Mouse (Mus musculus): Measurements from ENCODE around the gene Fat2. TPM values are rescaled to one million over a fixed set of nuclear protein-coding genes. Genes with fewer than 3 reads are reported as not detected.

Fat2 gene
- polyA plus RNA-seq, 1 experiment from 2014 or later: not detected

DNA sequence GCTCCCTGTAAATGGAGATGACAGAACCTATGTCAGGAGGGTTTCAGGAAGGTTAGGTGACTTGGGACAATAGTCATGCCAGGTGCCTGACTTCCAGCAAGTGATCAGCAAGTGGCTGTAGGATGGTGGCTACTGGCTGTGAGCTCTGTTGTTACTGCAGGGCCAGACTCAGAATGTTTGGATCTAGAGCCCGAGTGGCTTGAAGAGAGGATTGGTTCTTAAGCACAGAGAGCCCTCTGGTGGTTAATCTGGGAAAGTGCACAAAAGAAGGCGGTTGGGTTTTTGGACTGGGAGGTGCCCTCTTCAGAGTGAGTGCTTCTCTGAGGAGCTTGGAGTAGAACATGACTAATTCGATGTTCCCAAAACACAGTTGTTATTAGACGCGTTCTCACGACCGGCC lies 95.8 kb downstream of the Fat2 start:
- DNase-seq (peak; percentile 46), ATAC-seq (peak; percentile 50)
- TF ChIP-seq CTCF (IDR thresholded peaks at IDR 0.05; ENCODE audit: low read depth): peak; percentile 85
- TF ChIP-seq EP300 (IDR thresholded peaks at IDR 0.05; ENCODE audit: low read depth): no peak
- H3K4me2 ChIP-seq (ENCODE audit: low read depth, low read length): no peak overlapping the region
- no peaks in the 10 kb centered on the region for H3K36me3 ChIP-seq (replicated peaks; ENCODE audit: insufficient read depth, low read length)
- no peaks in the 10 kb centered on the region for H3K4me1 ChIP-seq (ENCODE audit: insufficient read depth)
- no peaks in the 10 kb centered on the region for H3K27me3 ChIP-seq (ENCODE audit: insufficient read depth, low read length)
- H3K4me3 ChIP-seq (ENCODE audit: low read depth, low read length): no peak overlapping the region
- no peak overlapping the region for H3K9ac ChIP-seq (replicated peaks)
- WGBS (ENCODE audit: insufficient replicate concordance): 58% methylated on average over 7 of the region's 7 CpGs
- H3K27ac ChIP-seq (ENCODE audit: low read depth): no peak overlapping the region
- H3K9me3 ChIP-seq (ENCODE audit: low read length): no peaks in the 10 kb centered on the region

GRCm38 (mm10) chr11:55239496-55239895 lies 96.9 kb downstream of the Fat2 start:
- 48% methylated on average over 3 of the region's 3 CpGs for WGBS (ENCODE audit: insufficient replicate concordance)
- no peaks in the 10 kb centered on the region for H3K9me3 ChIP-seq (ENCODE audit: low read length)
- H3K9ac ChIP-seq (replicated peaks): no peak overlapping the region
- peaks cover 3% of the 10 kb centered on the region for H3K36me3 ChIP-seq (replicated peaks; ENCODE audit: insufficient read depth, low read length)
- ATAC-seq (no peak), DNase-seq (no peak)
- no peak overlapping the region for H3K27ac ChIP-seq (ENCODE audit: low read depth)
- no peaks in the 10 kb centered on the region for H3K4me1 ChIP-seq (ENCODE audit: insufficient read depth)
- no peak overlapping the region for H3K4me2 ChIP-seq (ENCODE audit: low read depth, low read length)
- no peaks in the 10 kb centered on the region for H3K27me3 ChIP-seq (ENCODE audit: insufficient read depth, low read length)
- no peak overlapping the region for H3K4me3 ChIP-seq (ENCODE audit: low read depth, low read length)
- no peak for TF ChIP-seq EP300 (IDR thresholded peaks at IDR 0.05; ENCODE audit: low read depth)
- no peak for TF ChIP-seq CTCF (IDR thresholded peaks at IDR 0.05; ENCODE audit: low read depth)

- H3K4me3 ChIP-seq (ENCODE audit: low read depth, low read length): no peak overlapping the region
Measured at GRCm38 (mm10) chr11:55236815-55237214, 99.5 kb downstream of the Fat2 start.

DNA sequence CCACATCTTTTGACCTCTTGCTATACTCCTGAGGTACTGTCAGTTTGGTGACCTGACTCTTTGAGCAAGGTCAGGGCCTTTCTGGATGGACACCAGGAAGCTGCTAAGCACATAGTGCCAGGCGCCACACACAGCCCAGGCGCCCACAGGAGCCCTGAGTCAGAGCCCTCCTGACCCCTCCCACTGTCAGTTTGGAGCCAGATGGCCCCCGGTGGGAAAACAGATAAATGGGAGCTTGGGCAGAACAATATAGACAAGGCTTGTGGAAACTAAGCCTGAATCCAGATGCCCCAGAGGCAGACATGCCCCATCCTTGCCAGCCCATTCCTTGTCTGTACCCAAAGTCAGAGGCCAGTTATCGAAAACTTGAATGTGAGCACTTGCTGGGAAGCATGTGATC lies 101.6 kb downstream of the Fat2 start:
- DNase-seq (no peak), ATAC-seq (no peak)
- peaks cover 8% of the 10 kb centered on the region for H3K36me3 ChIP-seq (replicated peaks; ENCODE audit: insufficient read depth, low read length)
- H3K9ac ChIP-seq (replicated peaks): no peak overlapping the region
- no peak overlapping the region for H3K4me3 ChIP-seq (ENCODE audit: low read depth, low read length)
- WGBS (ENCODE audit: insufficient replicate concordance): 66% methylated on average over 4 of the region's 4 CpGs
- no peaks in the 10 kb centered on the region for H3K4me1 ChIP-seq (ENCODE audit: insufficient read depth)
- no peaks in the 10 kb centered on the region for H3K27me3 ChIP-seq (ENCODE audit: insufficient read depth, low read length)
- no peak for TF ChIP-seq EP300 (IDR thresholded peaks at IDR 0.05; ENCODE audit: low read depth)
- TF ChIP-seq CTCF (IDR thresholded peaks at IDR 0.05; ENCODE audit: low read depth): no peak
- H3K27ac ChIP-seq (ENCODE audit: low read depth): no peak overlapping the region
- no peaks in the 10 kb centered on the region for H3K9me3 ChIP-seq (ENCODE audit: low read length)
- H3K4me2 ChIP-seq (ENCODE audit: low read depth, low read length): no peak overlapping the region

More at GRCm38 (mm10) chr11:55236815-55237214, 99.5 kb downstream of the Fat2 start:
- Histone ChIP-seq H3K4me1 (ENCODE audit: insufficient read depth) (no peaks in the 10 kb centered on the region), H3K9me3 (ENCODE audit: low read length) (no peaks in the 10 kb centered on the region), H3K36me3 (replicated peaks; ENCODE audit: insufficient read depth, low read length) (peaks cover 3% of the 10 kb centered on the region), H3K9ac (replicated peaks) (no peak overlapping the region), H3K27ac (ENCODE audit: low read depth) (no peak overlapping the region), H3K27me3 (ENCODE audit: insufficient read depth, low read length) (no peaks in the 10 kb centered on the region), H3K4me2 (ENCODE audit: low read depth, low read length) (no peak overlapping the region)
- ATAC-seq: no peak
- TF ChIP-seq CTCF (IDR thresholded peaks at IDR 0.05; ENCODE audit: low read depth): no peak
- TF ChIP-seq EP300 (IDR thresholded peaks at IDR 0.05; ENCODE audit: low read depth): no peak
- WGBS (ENCODE audit: insufficient replicate concordance): 28% methylated on average over 1 of the region's 1 CpGs
- DNase-seq: no peak

DNA sequence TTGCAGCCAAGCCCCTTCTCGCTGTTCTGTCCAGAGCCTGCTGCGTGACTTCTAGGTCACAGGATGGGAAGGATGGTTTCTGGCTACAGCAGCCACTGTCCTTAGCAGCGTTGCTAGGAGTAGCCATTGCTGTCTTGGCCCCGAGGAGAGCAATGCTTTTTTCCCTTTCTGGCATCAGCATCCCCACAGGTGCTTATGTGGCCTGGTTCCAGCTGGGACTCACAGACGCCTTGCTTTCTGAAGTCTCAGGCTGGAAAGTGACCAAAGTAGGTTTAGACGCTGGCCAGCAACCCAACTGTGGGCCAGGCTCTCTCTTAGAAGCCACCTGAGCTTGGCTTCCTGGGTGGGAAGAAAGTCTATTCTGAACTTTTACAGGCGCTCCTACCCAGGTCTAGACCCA lies 102.1 kb downstream of the Fat2 start:
- Histone ChIP-seq H3K4me2 (ENCODE audit: low read depth, low read length) (no peak overlapping the region), H3K27me3 (ENCODE audit: insufficient read depth, low read length) (no peaks in the 10 kb centered on the region), H3K4me1 (ENCODE audit: insufficient read depth) (no peaks in the 10 kb centered on the region), H3K36me3 (replicated peaks; ENCODE audit: insufficient read depth, low read length) (peaks cover 8% of the 10 kb centered on the region), H3K9me3 (ENCODE audit: low read length) (no peaks in the 10 kb centered on the region), H3K4me3 (ENCODE audit: low read depth, low read length) (no peak overlapping the region), H3K9ac (replicated peaks) (no peak overlapping the region), H3K27ac (ENCODE audit: low read depth) (no peak overlapping the region)
- no peak for DNase-seq
- 86% methylated on average over 7 of the region's 7 CpGs for WGBS (ENCODE audit: insufficient replicate concordance)
- no peak for ATAC-seq
- no peak for TF ChIP-seq EP300 (IDR thresholded peaks at IDR 0.05; ENCODE audit: low read depth)
- no peak for TF ChIP-seq CTCF (IDR thresholded peaks at IDR 0.05; ENCODE audit: low read depth)

DNA sequence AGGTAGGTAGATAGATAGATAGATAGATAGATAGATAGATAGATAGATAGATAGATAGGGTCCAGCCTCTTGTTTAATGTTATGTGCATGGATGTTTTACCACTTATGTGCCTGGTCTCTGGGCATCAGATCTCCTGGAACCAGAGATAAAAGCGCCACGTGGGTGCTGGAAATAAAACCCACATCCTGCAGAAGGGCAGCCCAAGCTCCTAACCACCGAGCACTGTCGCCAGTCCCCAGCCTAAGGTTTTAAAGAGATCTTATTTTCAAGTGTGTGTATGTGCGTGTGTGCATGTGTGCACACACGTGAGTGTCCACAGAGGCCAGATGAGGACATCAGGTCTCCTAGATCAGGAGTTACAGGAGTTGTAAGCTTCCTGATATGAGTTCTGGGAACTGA lies 105.3 kb downstream of the Fat2 start:
- no peaks in the 10 kb centered on the region for H3K27me3 ChIP-seq (ENCODE audit: insufficient read depth, low read length)
- no peak overlapping the region for H3K27ac ChIP-seq (ENCODE audit: low read depth)
- no peak for TF ChIP-seq EP300 (IDR thresholded peaks at IDR 0.05; ENCODE audit: low read depth)
- TF ChIP-seq CTCF (IDR thresholded peaks at IDR 0.05; ENCODE audit: low read depth): no peak
- H3K4me3 ChIP-seq (ENCODE audit: low read depth, low read length): no peak overlapping the region
- no peaks in the 10 kb centered on the region for H3K9me3 ChIP-seq (ENCODE audit: low read length)
- H3K9ac ChIP-seq (replicated peaks): no peak overlapping the region
- H3K36me3 ChIP-seq (replicated peaks; ENCODE audit: insufficient read depth, low read length): peaks cover 26% of the 10 kb centered on the region
- DNase-seq (no peak), ATAC-seq (no peak)
- no peaks in the 10 kb centered on the region for H3K4me1 ChIP-seq (ENCODE audit: insufficient read depth)
- no peak overlapping the region for H3K4me2 ChIP-seq (ENCODE audit: low read depth, low read length)
- WGBS (ENCODE audit: insufficient replicate concordance): 54% methylated on average over 6 of the region's 6 CpGs

DNA sequence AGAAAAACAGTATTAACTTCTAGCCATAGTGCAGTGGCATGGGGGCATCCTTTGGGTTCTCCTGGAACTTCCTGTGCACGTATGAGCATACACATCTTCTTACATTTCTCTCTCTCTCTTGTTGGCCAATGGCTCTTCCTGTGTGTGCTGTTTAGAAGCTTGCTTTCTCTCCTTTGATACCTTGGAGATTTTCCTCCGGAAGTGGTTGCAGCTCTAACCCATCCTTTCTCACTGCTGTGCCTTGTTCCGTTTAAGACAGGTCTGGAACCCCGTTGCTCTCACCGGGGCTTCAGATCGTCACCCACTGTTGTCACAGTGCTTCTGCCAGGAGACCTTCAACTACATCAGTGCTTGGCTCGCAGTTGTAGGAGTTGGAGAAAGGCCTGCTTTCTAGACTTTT lies 115.1 kb downstream of the Fat2 start:
- Histone ChIP-seq H3K4me3 (ENCODE audit: low read depth, low read length) (no peak overlapping the region), H3K4me2 (ENCODE audit: low read depth, low read length) (no peak overlapping the region), H3K9me3 (ENCODE audit: low read length) (no peaks in the 10 kb centered on the region), H3K27me3 (ENCODE audit: insufficient read depth, low read length) (no peaks in the 10 kb centered on the region), H3K36me3 (replicated peaks; ENCODE audit: insufficient read depth, low read length) (peaks cover 50% of the 10 kb centered on the region), H3K27ac (ENCODE audit: low read depth) (no peak overlapping the region), H3K9ac (replicated peaks) (no peak overlapping the region), H3K4me1 (ENCODE audit: insufficient read depth) (no peaks in the 10 kb centered on the region)
- DNase-seq (no peak), ATAC-seq (no peak)
- TF ChIP-seq CTCF (IDR thresholded peaks at IDR 0.05; ENCODE audit: low read depth): no peak
- TF ChIP-seq EP300 (IDR thresholded peaks at IDR 0.05; ENCODE audit: low read depth): no peak
- 80% methylated on average over 7 of the region's 7 CpGs for WGBS (ENCODE audit: insufficient replicate concordance)

Data from liver, postnatal 0 days (tissue).